Mouse (Mus musculus): ENCODE measurements around the gene Endov. TPM values are rescaled to one million over a fixed set of nuclear protein-coding genes. Genes with fewer than 3 reads are reported as not detected.
A peak's percentile ranks its signal among the peaks of the same experiment; 100 is the strongest.

Gene Endov
- polyA plus RNA-seq, 1 experiment from 2014 or later: 15.5 TPM

GRCm38 (mm10) chr11:119506386-119506785 lies 15.2 kb downstream of the Endov start:
- H3K4me3 ChIP-seq: no peak overlapping the region
- H3K4me2 ChIP-seq: no peak overlapping the region
- H3K27me3 ChIP-seq: no peaks in the 10 kb centered on the region
- H3K4me1 ChIP-seq (replicated peaks): peaks cover 38% of the 10 kb centered on the region
- no peak overlapping the region for H3K27ac ChIP-seq
- 92% methylated on average over 4 of the region's 4 CpGs for WGBS
- no peaks in the 10 kb centered on the region for H3K9me3 ChIP-seq
- peaks cover 62% of the 10 kb centered on the region for H3K36me3 ChIP-seq
- ATAC-seq (ENCODE audit: low FRiP score): no peak
- H3K9ac ChIP-seq: no peak overlapping the region

GRCm38 (mm10) chr11:119507772-119508171 lies 16.6 kb downstream of the Endov start:
- WGBS: 84% methylated on average over 8 of the region's 8 CpGs
- H3K4me2 ChIP-seq: no peak overlapping the region
- ATAC-seq (ENCODE audit: low FRiP score): no peak
- H3K9ac ChIP-seq: peak overlapping the region; percentile 24; the same call in 1 of the 2 replicates
- H3K4me1 ChIP-seq (replicated peaks): peaks cover 46% of the 10 kb centered on the region
- no peaks in the 10 kb centered on the region for H3K27me3 ChIP-seq
- H3K9me3 ChIP-seq: no peaks in the 10 kb centered on the region
- peaks cover 48% of the 10 kb centered on the region for H3K36me3 ChIP-seq
- H3K4me3 ChIP-seq: no peak overlapping the region
- H3K27ac ChIP-seq: 0 out of 2 replicates have a peak overlapping the region, but pooled peaks have one; percentile 83

- Histone ChIP-seq H3K27ac (peak overlapping the region; percentile 83), H3K4me2 (no peak overlapping the region), H3K9me3 (no peaks in the 10 kb centered on the region), H3K27me3 (no peaks in the 10 kb centered on the region), H3K36me3 (peaks cover 38% of the 10 kb centered on the region), H3K9ac (peak overlapping the region; percentile 35; the same call in 1 of the 2 replicates), H3K4me3 (no peak overlapping the region), H3K4me1 (replicated peaks) (peaks cover 61% of the 10 kb centered on the region)
- WGBS: 22% methylated on average over 5 of the region's 5 CpGs
- peak; percentile 48; the same call in 1 of the 2 replicates for ATAC-seq (ENCODE audit: low FRiP score)
These were observed 18.1 kb downstream of the Endov start for GRCm38 (mm10) chr11:119509165-119509776.

- no peak for ATAC-seq (ENCODE audit: low FRiP score)
- Histone ChIP-seq H3K9ac (no peak overlapping the region), H3K4me1 (replicated peaks) (peaks cover 83% of the 10 kb centered on the region), H3K27me3 (no peaks in the 10 kb centered on the region), H3K27ac (peak overlapping the region; percentile 92), H3K36me3 (peaks cover 9% of the 10 kb centered on the region), H3K4me3 (no peak overlapping the region), H3K4me2 (no peak overlapping the region), H3K9me3 (no peaks in the 10 kb centered on the region)
- 47% methylated on average over 9 of the region's 9 CpGs for WGBS
These were observed 22.0 kb downstream of the Endov start for GRCm38 (mm10) chr11:119513038-119513659.

GRCm38 (mm10) chr11:119514108-119514860 lies 23.1 kb downstream of the Endov start:
- peaks cover 72% of the 10 kb centered on the region for H3K4me1 ChIP-seq (replicated peaks)
- peak overlapping the region; percentile 39 for H3K4me2 ChIP-seq
- H3K4me3 ChIP-seq: no peak overlapping the region
- ATAC-seq (ENCODE audit: low FRiP score): no peak
- H3K9ac ChIP-seq: peak overlapping the region; percentile 49
- no peaks in the 10 kb centered on the region for H3K27me3 ChIP-seq
- H3K27ac ChIP-seq: peak overlapping the region; percentile 92
- no peaks in the 10 kb centered on the region for H3K36me3 ChIP-seq
- WGBS: 37% methylated on average over 16 of the region's 16 CpGs
- H3K9me3 ChIP-seq: no peaks in the 10 kb centered on the region

- Histone ChIP-seq H3K36me3 (no peaks in the 10 kb centered on the region), H3K27me3 (no peaks in the 10 kb centered on the region), H3K9me3 (no peaks in the 10 kb centered on the region), H3K9ac (peak overlapping the region; percentile 49), H3K4me1 (replicated peaks) (peaks cover 64% of the 10 kb centered on the region), H3K4me3 (peak overlapping the region; percentile 14), H3K27ac (peak overlapping the region; percentile 92), H3K4me2 (peak overlapping the region; percentile 39)
- ATAC-seq (ENCODE audit: low FRiP score): peak; percentile 68
- 3% methylated on average over 21 of the region's 21 CpGs for WGBS
These were observed 24.0 kb downstream of the Endov start for GRCm38 (mm10) chr11:119514967-119515636.

- Histone ChIP-seq H3K4me1 (replicated peaks) (peaks cover 55% of the 10 kb centered on the region), H3K4me2 (no peak overlapping the region; the same call in 1 of the 2 replicates), H3K27ac (peak overlapping the region; percentile 92), H3K9me3 (no peaks in the 10 kb centered on the region), H3K27me3 (no peaks in the 10 kb centered on the region), H3K4me3 (no peak overlapping the region), H3K36me3 (no peaks in the 10 kb centered on the region), H3K9ac (peak overlapping the region; percentile 49; the same call in 1 of the 2 replicates)
- peak; percentile 6; the same call in 1 of the 2 replicates for ATAC-seq (ENCODE audit: low FRiP score)
- 49% methylated on average over 16 of the region's 16 CpGs for whole genome bisulfite sequencing
These were observed 24.9 kb downstream of the Endov start for GRCm38 (mm10) chr11:119515823-119516676.

- Histone ChIP-seq H3K36me3 (no peaks in the 10 kb centered on the region), H3K9me3 (no peaks in the 10 kb centered on the region), H3K4me3 (no peak overlapping the region), H3K4me1 (replicated peaks) (peaks cover 55% of the 10 kb centered on the region), H3K27ac (peak overlapping the region; percentile 40; the same call in 1 of the 2 replicates), H3K9ac (no peak overlapping the region), H3K4me2 (no peak overlapping the region), H3K27me3 (no peaks in the 10 kb centered on the region)
- WGBS: 64% methylated on average over 12 of the region's 12 CpGs
- no peak for ATAC-seq (ENCODE audit: low FRiP score)
These were observed 25.7 kb downstream of the Endov start for GRCm38 (mm10) chr11:119516677-119517361.

GRCm38 (mm10) chr11:119519387-119519786 lies 28.2 kb downstream of the Endov start:
- H3K27ac ChIP-seq: no peak overlapping the region
- H3K36me3 ChIP-seq: no peaks in the 10 kb centered on the region
- no peak overlapping the region for H3K4me3 ChIP-seq
- ATAC-seq (ENCODE audit: low FRiP score): no peak
- 96% methylated on average over 1 of the region's 1 CpGs for WGBS
- no peak overlapping the region for H3K9ac ChIP-seq
- H3K4me1 ChIP-seq (replicated peaks): peaks cover 31% of the 10 kb centered on the region
- H3K9me3 ChIP-seq: no peaks in the 10 kb centered on the region
- H3K27me3 ChIP-seq: no peaks in the 10 kb centered on the region
- H3K4me2 ChIP-seq: no peak overlapping the region

GRCm38 (mm10) chr11:119520005-119520712 lies 29.0 kb downstream of the Endov start:
- WGBS: 75% methylated on average over 5 of the region's 5 CpGs
- Histone ChIP-seq H3K9me3 (no peaks in the 10 kb centered on the region), H3K9ac (no peak overlapping the region), H3K4me3 (no peak overlapping the region), H3K4me1 (replicated peaks) (peaks cover 27% of the 10 kb centered on the region), H3K36me3 (no peaks in the 10 kb centered on the region), H3K27ac (no peak overlapping the region), H3K4me2 (no peak overlapping the region), H3K27me3 (no peaks in the 10 kb centered on the region)
- ATAC-seq (ENCODE audit: low FRiP score): no peak

All from hindbrain, embryonic 13.5 days (tissue).